Mouse (Mus musculus) layer of hippocampus, postnatal 10 days (tissue): ENCODE measurements around the gene Cyp2d11. TPM values are rescaled to one million over a fixed set of nuclear protein-coding genes. Genes with fewer than 3 reads are reported as not detected.

Experiments used
- microRNA-seq, 2 experiments: library from miRNA; unstranded; fragments of <30 nt; microRNA quantifications; one replicate each; pipeline ENCODE4 v1.2.0; 2021
- total RNA-seq, 2 experiments: library from RNA; stranded (reverse); gene quantifications; 2 replicates each; pipeline ENCODE4 v1.2.3; 2021

Cyp2d11 gene
- total RNA-seq, 2 experiments from 2014 or later = not detected

Small RNA genes within 50 kb of the gene (microRNA-seq; reads per million reads assigned to microRNA genes)
- gene Gm25990 (0 reads per million in 2 experiments), gene Gm27331 (0 reads per million in 2 experiments), gene Mir7684 (0 reads per million in 2 experiments)

Other genes starting within 250 kb of the Cyp2d11 start
- gene Srebf2, start 246.8 kb downstream of the Cyp2d11 start, total RNA-seq = 100 to 1,000 TPM; 191 to 198 TPM
- gene Shisa8, start 181.2 kb downstream of the Cyp2d11 start, total RNA-seq = 1 to 10 TPM; 2.0 to 3.1 TPM
- 1 to 10 TPM in 1 of 2 experiments, under 1 TPM in 1; 0.69 to 1.0 TPM for gene Tnfrsf13c, start 169.7 kb downstream of the Cyp2d11 start, total RNA-seq
- gene Cenpm, start 149.3 kb downstream of the Cyp2d11 start, total RNA-seq = 1 to 10 TPM; 6.5 to 9.0 TPM
- gene 1500009C09Rik, start 141.6 kb downstream of the Cyp2d11 start, total RNA-seq = 10 to 100 TPM; 79.9 to 88.8 TPM
- 100 to 1,000 TPM; 617 to 640 TPM for gene Sept3, start 119.1 kb downstream of the Cyp2d11 start, total RNA-seq
- under 1 TPM in 1 of 2 experiments, not detected in 1; 0.25 TPM for gene Wbp2nl, start 95.1 kb downstream of the Cyp2d11 start, total RNA-seq
- gene Naga, start 55.1 kb downstream of the Cyp2d11 start, total RNA-seq = 10 to 100 TPM; 36.9 to 43.3 TPM
- gene Pheta2, start 55.1 kb downstream of the Cyp2d11 start, total RNA-seq = 1 to 10 TPM in 1 of 2 experiments, under 1 TPM in 1; 0.80 to 1.1 TPM
- gene Smdt1, start 55.1 kb downstream of the Cyp2d11 start, total RNA-seq = 100 to 1,000 TPM; 158 to 179 TPM
- gene Ndufa6, start 39.7 kb downstream of the Cyp2d11 start, total RNA-seq = 100 to 1,000 TPM; 201 to 212 TPM
- 10 to 100 TPM; 18.8 to 19.5 TPM for gene Cyp2d22, start 13.8 kb downstream of the Cyp2d11 start, total RNA-seq
- under 1 TPM in 1 of 2 experiments, not detected in 1; 0.40 TPM for gene Cyp2d10, start 13.2 kb upstream of the Cyp2d11 start, total RNA-seq
- gene Cyp2d9, start 39.4 kb upstream of the Cyp2d11 start, total RNA-seq = not detected
- not detected for gene Cyp2d12, start 161.1 kb upstream of the Cyp2d11 start, total RNA-seq
- gene Cyp2d34, start 226.9 kb upstream of the Cyp2d11 start, total RNA-seq = not detected